Mouse (Mus musculus): ENCODE measurements around the gene Lias.

DNA sequence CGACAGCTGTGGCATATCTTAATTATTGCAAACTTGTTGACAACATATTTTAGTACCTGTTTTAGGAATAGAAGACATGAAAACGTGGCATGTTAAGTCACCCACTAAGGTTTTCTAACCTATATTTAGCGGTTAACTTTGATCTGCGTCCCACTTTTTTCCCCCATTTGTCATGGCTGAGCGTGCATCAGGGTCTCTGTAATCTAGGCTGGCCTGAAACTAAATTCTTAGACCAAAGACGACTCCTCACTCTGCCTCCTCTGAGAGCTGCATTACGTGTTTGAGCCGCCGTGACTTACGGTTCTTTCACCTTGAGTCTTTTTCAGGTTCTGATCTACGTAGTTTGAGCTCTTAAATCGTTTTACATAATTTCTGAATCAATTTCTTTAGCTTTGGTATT, 456 bp downstream of the Lias start:
- no peak for TF ChIP-seq CTCF (IDR thresholded peaks at IDR 0.05; ENCODE audit: borderline replicate concordance, insufficient read depth, low read depth, low read length)
- TF ChIP-seq POLR2A (IDR thresholded peaks at IDR 0.05; ENCODE audit: borderline replicate concordance, insufficient read depth, low read length): no peak

Data from cerebellum, adult 2 months (tissue).